Mouse (Mus musculus) hindbrain, embryonic 15.5 days (tissue): ENCODE results near the gene Ankrd39. TPM values are rescaled to one million over a fixed set of nuclear protein-coding genes. Genes with fewer than 3 reads are reported as not detected.

Source experiments
- ATAC-seq: fragments of 200-750 bp; cut with Nextera tagmentation; 2 replicates; pipeline ENCODE4 v1.8.0; 2017; ENCODE audit warnings: low read depth, moderate number of reproducible peaks, moderate TSS enrichment; ENCODE audit not compliant: low FRiP score
- H3K27ac ChIP-seq: fragments of 300-500 bp; sonication (generic); replicated peaks from 2 replicates; pipeline ENCODE4 v1.5.1; 2015; ENCODE audit warnings: mild to moderate bottlenecking, inconsistent platforms
- H3K27me3 ChIP-seq: fragments of 300-500 bp; sonication (generic); 2 replicates; pipeline ENCODE4 v1.6.1; 2015; ENCODE audit warnings: control low read depth, inconsistent platforms
- H3K36me3 ChIP-seq: fragments of 300-500 bp; sonication (generic); 2 replicates; pipeline ENCODE4 v1.6.1; 2015; ENCODE audit warnings: control low read depth, inconsistent platforms
- H3K4me1 ChIP-seq: fragments of 300-500 bp; sonication (generic); replicated peaks from 2 replicates; pipeline ENCODE4 v1.6.1; 2015; ENCODE audit warnings: control low read depth, inconsistent platforms
- H3K4me2 ChIP-seq: fragments of 300-500 bp; sonication (generic); 2 replicates; pipeline ENCODE4 v1.6.1; 2015; ENCODE audit warnings: moderate library complexity, mild to moderate bottlenecking, inconsistent platforms
- H3K4me3 ChIP-seq: fragments of 300-500 bp; sonication (generic); 2 replicates; pipeline ENCODE4 v1.5.1; 2015; ENCODE audit warnings: mild to moderate bottlenecking, inconsistent platforms
- H3K9ac ChIP-seq: fragments of 300-500 bp; sonication (generic); 2 replicates; pipeline ENCODE4 v1.6.1; 2015; ENCODE audit warnings: inconsistent platforms
- H3K9me3 ChIP-seq: fragments of 300-500 bp; sonication (generic); 2 replicates; pipeline ENCODE4 v1.6.1; 2016; ENCODE audit warnings: control low read depth, inconsistent platforms
- WGBS: fragments of 180-500 bp; shearing (Covaris S2); methylation state at CpG from one replicate; pipeline ENCODE4 v1.1.7; 2015; 5-methylcytosine and 5-hydroxymethylcytosine counted together
- microRNA-seq: library from miRNA; unstranded; fragments of <30 nt; microRNA quantifications from one replicate; pipeline ENCODE4, GENCODE M21; 2016
- polyA plus RNA-seq: library from polyadenylated mRNA; unstranded; fragments of >200 nt; fragmentation: Nextera tagmentation; extraction: Ambion mirVana; gene quantifications from 2 replicates; pipeline ENCODE4 v1.2.1, GENCODE M21; 2015

Gene Ankrd39
- polyA plus RNA-seq, 1 experiment from 2014 or later, result 28.7 TPM

- Histone ChIP-seq H3K27me3 (no peaks in the 10 kb centered on the region), H3K4me2 (no peak overlapping the region), H3K9ac (no peak overlapping the region), H3K27ac (no peak overlapping the region), H3K4me3 (no peak overlapping the region), H3K9me3 (no peaks in the 10 kb centered on the region), H3K36me3 (no peaks in the 10 kb centered on the region), H3K4me1 (no peaks in the 10 kb centered on the region)
- ATAC-seq, result no peak
- 59% methylated on average over 2 of the region's 2 CpGs for WGBS
These were observed 50.5 kb downstream of the Ankrd39 start for GRCm38 (mm10) chr1:36496719-36497118.

DNA sequence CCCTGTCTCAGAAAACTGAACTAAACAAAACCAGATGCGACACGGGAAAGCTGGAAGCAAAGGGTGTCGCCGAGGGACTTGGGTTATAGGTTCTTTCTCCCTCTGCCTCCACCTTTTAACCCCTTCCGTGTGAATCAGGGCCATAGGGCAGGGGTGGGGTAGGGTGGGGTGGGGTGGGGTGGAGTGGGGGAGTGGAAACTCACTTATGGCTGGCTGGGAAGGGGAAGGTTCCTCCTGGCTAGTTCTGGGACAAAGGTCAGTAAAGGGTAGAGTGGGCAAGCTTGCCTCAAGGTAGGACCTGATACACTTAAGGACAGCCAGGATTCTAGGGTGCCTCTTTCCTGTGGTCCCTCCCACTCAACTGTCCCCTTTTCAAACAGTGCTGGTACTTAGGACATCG lies 53.9 kb downstream of the Ankrd39 start:
- H3K4me3 ChIP-seq, result no peak overlapping the region
- 82% methylated on average over 6 of the region's 6 CpGs for WGBS
- H3K27ac ChIP-seq, result no peak overlapping the region
- no peaks in the 10 kb centered on the region for H3K9me3 ChIP-seq
- H3K4me2 ChIP-seq, result no peak overlapping the region
- no peak for ATAC-seq
- H3K9ac ChIP-seq, result no peak overlapping the region
- no peaks in the 10 kb centered on the region for H3K4me1 ChIP-seq
- no peaks in the 10 kb centered on the region for H3K27me3 ChIP-seq
- H3K36me3 ChIP-seq, result no peaks in the 10 kb centered on the region

GRCm38 (mm10) chr1:36492416-36493139 lies 54.7 kb downstream of the Ankrd39 start:
- Histone ChIP-seq H3K4me1 (no peaks in the 10 kb centered on the region), H3K27ac (no peak overlapping the region), H3K4me2 (no peak overlapping the region), H3K4me3 (no peak overlapping the region), H3K9me3 (no peaks in the 10 kb centered on the region), H3K27me3 (no peaks in the 10 kb centered on the region), H3K9ac (no peak overlapping the region), H3K36me3 (no peaks in the 10 kb centered on the region)
- WGBS, result 52% methylated on average over 9 of the region's 9 CpGs
- no peak for ATAC-seq

DNA sequence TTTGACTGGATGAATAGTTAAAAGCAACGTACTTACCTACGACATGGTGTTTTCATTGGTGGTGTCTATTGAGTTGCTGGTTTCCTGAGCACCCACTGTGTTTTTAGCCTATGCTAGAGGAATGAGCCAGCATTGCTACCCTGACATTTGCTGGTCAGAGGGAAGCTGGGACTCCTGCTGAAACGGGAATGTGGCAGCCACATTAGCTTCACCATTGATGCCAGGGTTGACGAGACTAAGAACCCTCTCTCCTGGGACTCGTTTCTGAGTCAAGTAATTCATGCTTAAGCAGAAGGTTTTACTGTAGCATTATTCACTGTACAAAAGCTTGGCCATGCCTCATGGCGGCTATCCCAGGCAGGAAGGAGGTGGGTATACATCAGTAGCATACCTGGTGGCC lies 57.6 kb downstream of the Ankrd39 start:
- 64% methylated on average over 6 of the region's 6 CpGs for WGBS
- Histone ChIP-seq H3K4me2 (no peak overlapping the region), H3K9ac (no peak overlapping the region), H3K27ac (no peak overlapping the region), H3K27me3 (no peaks in the 10 kb centered on the region), H3K36me3 (no peaks in the 10 kb centered on the region), H3K4me3 (no peak overlapping the region), H3K4me1 (no peaks in the 10 kb centered on the region), H3K9me3 (no peaks in the 10 kb centered on the region)
- no peak for ATAC-seq

Small RNA genes lying within 50 kb of the gene (microRNA-seq; reads per million reads assigned to microRNA genes)
- gene Gm47280, result not detected

Other genes with a start within 250 kb of the Ankrd39 start
- gene Arid5a, start 239.7 kb downstream of the Ankrd39 start, polyA plus RNA-seq, result 6.6 and 6.7 TPM in 2 replicates
- gene Kansl3, start 178.3 kb downstream of the Ankrd39 start, polyA plus RNA-seq, result 37.9 and 38.9 TPM in 2 replicates
- gene Fer1l5, start 175.2 kb downstream of the Ankrd39 start, polyA plus RNA-seq, result 2.4 and 2.6 TPM in 2 replicates
- gene Lman2l, start 102.2 kb downstream of the Ankrd39 start, polyA plus RNA-seq, result 66.7 and 68.2 TPM in 2 replicates
- gene Cnnm4, start 75.8 kb downstream of the Ankrd39 start, polyA plus RNA-seq, result 10.8 TPM in 2 replicates
- gene Cnnm3, start 35.6 kb downstream of the Ankrd39 start, polyA plus RNA-seq, result 6.0 and 6.5 TPM in 2 replicates
- 18.9 and 19.6 TPM in 2 replicates for gene Ankrd23, start 10.6 kb downstream of the Ankrd39 start, polyA plus RNA-seq
- 0.62 TPM in 1 of 2 replicates, not detected in the other for gene Gm42417, start 8.0 kb downstream of the Ankrd39 start, polyA plus RNA-seq
- 26.2 and 26.8 TPM in 2 replicates for gene Sema4c, start 10.9 kb upstream of the Ankrd39 start, polyA plus RNA-seq
- gene Fam178b, start 135.7 kb upstream of the Ankrd39 start, polyA plus RNA-seq, result 0.34 TPM in 1 of 2 replicates, not detected in the other
- 713 and 784 TPM in 2 replicates for gene Cox5b, start 144.0 kb upstream of the Ankrd39 start, polyA plus RNA-seq
- 0.56 and 0.64 TPM in 2 replicates for gene 4933424G06Rik, start 162.7 kb upstream of the Ankrd39 start, polyA plus RNA-seq
- gene Actr1b, start 167.0 kb upstream of the Ankrd39 start, polyA plus RNA-seq, result 107 and 110 TPM in 2 replicates
- 1.4 and 1.5 TPM in 2 replicates for gene Zap70, start 214.4 kb upstream of the Ankrd39 start, polyA plus RNA-seq